Mouse (Mus musculus) kidney, embryonic 15.5 days (tissue): ENCODE data around the gene Ins1. TPM values are rescaled to one million over a fixed set of nuclear protein-coding genes. Genes with fewer than 3 reads are reported as not detected.

Experiments used
- ATAC-seq: fragments of 200-750 bp; cut with Nextera tagmentation; replicated peaks from 2 replicates; pipeline ENCODE4 v1.8.0; 2017; ENCODE audit warnings: moderate TSS enrichment; ENCODE audit not compliant: low FRiP score
- H3K27ac ChIP-seq: fragments of 300-500 bp; sonication (generic); 2 replicates; pipeline ENCODE4 v1.5.1; 2015; ENCODE audit warnings: mild to moderate bottlenecking, inconsistent platforms
- H3K27me3 ChIP-seq: fragments of 300-500 bp; sonication (generic); 2 replicates; pipeline ENCODE4 v1.6.1; 2015; ENCODE audit warnings: inconsistent platforms
- H3K36me3 ChIP-seq: fragments of 300-500 bp; sonication (generic); 2 replicates; pipeline ENCODE4 v1.6.1; 2015; ENCODE audit warnings: inconsistent platforms
- H3K4me1 ChIP-seq: fragments of 300-500 bp; sonication (generic); 2 replicates; pipeline ENCODE4 v1.6.1; 2015; ENCODE audit warnings: inconsistent platforms
- H3K4me2 ChIP-seq: fragments of 300-500 bp; sonication (generic); 2 replicates; pipeline ENCODE4 v1.6.1; 2015; ENCODE audit warnings: moderate library complexity, mild to moderate bottlenecking, inconsistent platforms
- H3K4me3 ChIP-seq: fragments of 300-500 bp; sonication (generic); replicated peaks from 2 replicates; pipeline ENCODE4 v1.5.1; 2015; ENCODE audit warnings: mild to moderate bottlenecking, inconsistent platforms
- H3K9ac ChIP-seq: fragments of 300-500 bp; sonication (generic); 2 replicates; pipeline ENCODE4 v1.6.1; 2015; ENCODE audit warnings: mild to moderate bottlenecking, inconsistent platforms
- H3K9me3 ChIP-seq: fragments of 300-500 bp; sonication (generic); replicated peaks from 2 replicates; pipeline ENCODE4 v1.6.1; 2016; ENCODE audit warnings: inconsistent platforms
- polyA plus RNA-seq: library from polyadenylated mRNA; unstranded; fragments of >200 nt; fragmentation: Nextera tagmentation; extraction: Ambion mirVana; gene quantifications from 2 replicates; pipeline ENCODE4 v1.2.1, GENCODE M21; 2015

Ins1 gene
- polyA plus RNA-seq, result not detected in 2 replicates

DNA sequence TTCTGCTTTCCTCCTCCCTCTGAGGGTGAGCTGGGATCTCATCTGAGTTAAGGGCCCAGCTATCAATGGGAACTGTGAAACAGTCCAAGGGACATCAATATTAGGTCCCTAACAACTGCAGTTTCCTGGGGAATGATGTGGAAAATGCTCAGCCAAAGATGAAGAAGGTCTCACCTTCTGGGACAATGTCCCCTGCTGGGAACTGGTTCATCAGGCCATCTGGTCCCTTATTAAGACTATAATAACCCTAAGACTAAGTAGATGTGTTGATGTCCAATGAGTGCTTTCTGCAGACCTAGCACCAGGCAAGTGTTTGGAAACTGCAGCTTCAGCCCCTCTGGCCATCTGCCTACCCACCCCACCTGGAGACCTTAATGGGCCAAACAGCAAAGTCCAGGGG is at the start of gene Ins1:
Ins1 (plus strand) TSS at position 301 of the 400 bp plus-strand sequence.
- Histone ChIP-seq H3K9me3 (no peaks in the 10 kb centered on the region), H3K36me3 (no peaks in the 10 kb centered on the region), H3K9ac (no peak within 1 kb of the TSS), H3K27me3 (no peaks in the 10 kb centered on the region), H3K4me2 (no peak within 1 kb of the TSS), H3K27ac (no peak within 1 kb of the TSS), H3K4me3 (no peak within 1 kb of the TSS), H3K4me1 (no peaks in the 10 kb centered on the region)
- ATAC-seq, result no peak
